Mouse (Mus musculus) ES-Bruce4 (cell line): Measurements from ENCODE around the gene Rnf8.

ENCODE experiments used
- CTCF ChIP-seq: IDR thresholded peaks from one replicate; pipeline ENCODE4 v1.8.1; 2011; ENCODE audit warnings: low read depth, low read length
- EP300 ChIP-seq: IDR thresholded peaks from 2 replicates; pipeline ENCODE4 v1.6.1; 2011; ENCODE audit warnings: low read depth, low read length; ENCODE audit not compliant: insufficient read depth
- POLR2A ChIP-seq: IDR thresholded peaks from one replicate; pipeline ENCODE4 v1.8.1; 2011; ENCODE audit warnings: low read length; ENCODE audit not compliant: insufficient read depth

DNA sequence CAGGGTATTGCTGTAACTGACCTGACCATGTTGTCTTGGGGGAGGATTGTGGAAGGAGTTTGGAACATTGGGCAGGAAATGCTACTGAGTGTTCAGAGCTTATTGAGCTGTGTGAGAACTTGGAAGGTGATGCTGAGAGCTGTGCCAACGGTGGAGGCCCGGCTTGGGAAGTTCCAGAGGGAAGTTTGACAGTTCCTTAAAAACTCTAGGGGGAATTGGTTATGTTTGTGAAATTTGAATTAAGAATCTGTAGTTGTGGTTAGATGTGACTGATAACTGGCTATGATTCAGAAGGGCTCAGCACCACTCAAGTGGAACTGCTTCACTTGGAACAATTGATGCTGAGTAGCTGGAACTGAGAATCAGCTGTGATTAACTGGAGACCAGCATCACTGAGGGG is 56.4 kb downstream of the Rnf8 start:
- TF ChIP-seq POLR2A = no peak
- no peak for TF ChIP-seq CTCF
- TF ChIP-seq EP300 = no peak
